Mouse (Mus musculus): ENCODE results near the gene Ergic1. TPM values are rescaled to one million over a fixed set of nuclear protein-coding genes. Genes with fewer than 3 reads are reported as not detected.

Gene Ergic1
- polyA plus RNA-seq, 1 experiment from 2014 or later, result 97.3 TPM

GRCm38 (mm10) chr17:26677711-26678637 lies 116.7 kb downstream of the Ergic1 start:
- Histone ChIP-seq H3K4me2 (peak overlapping the region; percentile 70; the same call in 1 of the 2 replicates), H3K36me3 (peaks cover 4% of the 10 kb centered on the region; the same call in 1 of the 2 replicates), H3K4me3 (peak overlapping the region; percentile 89; the same call in 1 of the 2 replicates), H3K4me1 (peaks cover 11% of the 10 kb centered on the region), H3K9ac (no peak overlapping the region), H3K27me3 (0 out of 2 replicates have a peak, but pooled peaks cover 3% of the 10 kb centered on the region), H3K9me3 (no peaks in the 10 kb centered on the region), H3K27ac (no peak overlapping the region)
- no peak for ATAC-seq (ENCODE audit: borderline replicate concordance, extremely low read depth, low FRiP score, low TSS enrichment)
- 77% methylated on average over 7 of the region's 7 CpGs for WGBS

DNA sequence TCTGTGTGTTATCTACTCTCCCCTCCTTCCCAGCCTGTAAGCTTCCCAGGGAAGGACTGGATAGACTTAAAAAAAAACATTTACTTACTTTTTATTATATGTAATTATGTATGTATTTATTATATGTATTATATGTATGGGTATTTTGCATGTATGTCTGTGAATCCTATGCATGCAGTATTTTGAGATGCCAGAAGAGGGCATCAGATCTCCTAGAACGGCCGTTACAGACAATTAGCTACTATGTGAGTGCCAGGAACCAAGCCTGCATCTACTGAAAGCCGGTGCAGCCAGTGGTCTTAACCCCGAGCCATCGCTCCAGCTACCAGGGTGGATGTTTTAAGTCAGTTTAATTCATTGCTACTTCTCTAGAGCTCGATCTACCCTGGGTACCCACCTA lies 120.0 kb downstream of the Ergic1 start:
- no peak for ATAC-seq (ENCODE audit: borderline replicate concordance, extremely low read depth, low FRiP score, low TSS enrichment)
- Histone ChIP-seq H3K4me2 (no peak overlapping the region), H3K9me3 (no peaks in the 10 kb centered on the region), H3K36me3 (peaks cover 13% of the 10 kb centered on the region; the same call in 1 of the 2 replicates), H3K4me1 (peaks cover 11% of the 10 kb centered on the region), H3K4me3 (no peak overlapping the region), H3K27ac (no peak overlapping the region), H3K9ac (no peak overlapping the region), H3K27me3 (no peaks in the 10 kb centered on the region)
- 88% methylated on average over 6 of the region's 6 CpGs for WGBS

GRCm38 (mm10) chr17:26686334-26687000 lies 125.2 kb downstream of the Ergic1 start:
- Histone ChIP-seq H3K27me3 (no peaks in the 10 kb centered on the region), H3K4me2 (no peak overlapping the region), H3K4me3 (no peak overlapping the region), H3K4me1 (0 out of 2 replicates have a peak, but pooled peaks cover 5% of the 10 kb centered on the region), H3K9me3 (no peaks in the 10 kb centered on the region), H3K9ac (no peak overlapping the region), H3K36me3 (peaks cover 11% of the 10 kb centered on the region; the same call in 1 of the 2 replicates), H3K27ac (no peak overlapping the region)
- no peak for ATAC-seq (ENCODE audit: borderline replicate concordance, extremely low read depth, low FRiP score, low TSS enrichment)
- 89% methylated on average over 17 of the region's 17 CpGs for WGBS

DNA sequence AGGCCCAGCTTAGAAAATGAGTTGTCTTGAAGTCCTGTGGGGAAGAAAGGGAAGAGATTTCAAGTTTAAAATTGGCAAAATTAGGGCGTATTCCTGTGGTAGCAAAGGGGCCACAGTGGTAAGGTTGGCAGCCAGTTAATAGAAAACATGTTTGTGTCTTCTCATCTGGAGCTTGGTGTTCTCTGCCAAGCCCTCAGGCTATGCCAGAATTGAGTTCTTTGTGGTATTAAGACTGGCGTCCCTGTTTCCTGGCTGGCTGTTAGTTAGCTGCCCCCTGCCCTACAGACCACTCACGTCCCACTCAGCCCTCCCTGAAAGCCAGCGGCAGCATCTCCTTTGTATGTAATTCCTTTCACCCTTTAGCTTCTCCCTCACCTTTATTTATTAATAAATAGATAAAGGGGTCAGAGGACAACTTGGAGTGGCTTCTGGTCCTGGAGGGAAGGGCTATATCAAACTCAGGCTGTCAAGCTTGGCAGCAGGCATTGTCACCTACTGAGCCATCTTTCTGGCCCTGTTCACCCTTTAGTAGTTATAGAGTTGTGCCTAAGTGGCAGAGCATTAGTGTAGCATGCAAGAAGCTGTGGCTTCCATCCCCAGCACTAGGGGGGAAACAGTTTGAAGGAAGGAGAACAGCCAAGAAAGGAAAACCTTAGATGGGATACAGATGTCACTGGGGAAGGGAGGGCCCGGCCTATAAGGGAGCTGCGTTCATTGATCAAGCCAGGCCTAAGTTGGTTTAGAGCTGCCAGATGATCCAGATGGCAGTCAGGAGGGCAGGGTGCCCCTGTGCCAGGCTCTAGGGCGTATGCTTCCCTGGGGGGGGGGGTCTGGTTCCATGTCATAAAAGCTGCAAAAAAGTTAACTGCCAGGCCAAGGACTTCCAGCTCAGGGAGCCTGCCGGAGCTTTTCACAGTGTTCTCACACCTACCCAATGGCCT lies 127.8 kb downstream of the Ergic1 start:
- no peaks in the 10 kb centered on the region for H3K27me3 ChIP-seq
- no peaks in the 10 kb centered on the region for H3K9me3 ChIP-seq
- H3K4me2 ChIP-seq, result no peak overlapping the region
- no peak for ATAC-seq (ENCODE audit: borderline replicate concordance, extremely low read depth, low FRiP score, low TSS enrichment)
- 58% methylated on average over 8 of the region's 8 CpGs for WGBS
- H3K4me1 ChIP-seq, result 0 out of 2 replicates have a peak, but pooled peaks cover 5% of the 10 kb centered on the region
- H3K4me3 ChIP-seq, result no peak overlapping the region
- no peak overlapping the region for H3K9ac ChIP-seq
- peaks cover 5% of the 10 kb centered on the region; the same call in 1 of the 2 replicates for H3K36me3 ChIP-seq
- no peak overlapping the region for H3K27ac ChIP-seq

DNA sequence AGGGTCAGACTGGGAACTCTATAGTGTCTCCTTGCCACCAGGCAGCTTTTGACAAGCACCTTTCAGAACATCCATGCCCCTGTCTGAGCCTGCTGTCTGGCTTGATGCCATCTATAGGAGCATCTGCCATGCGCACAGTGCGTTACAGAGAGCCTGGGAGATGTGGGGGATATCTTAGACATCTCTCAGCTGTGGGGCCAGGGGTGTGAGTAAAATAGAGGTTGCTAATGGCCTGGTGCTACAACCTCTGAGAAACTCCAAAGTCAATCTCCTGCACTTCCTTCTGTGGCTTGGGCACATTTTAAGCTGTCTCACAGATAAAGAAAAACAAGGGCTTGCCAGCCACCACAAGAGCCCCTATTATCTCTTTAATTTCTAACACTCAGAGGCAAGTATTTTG lies 128.5 kb downstream of the Ergic1 start:
- 0 out of 2 replicates have a peak, but pooled peaks cover 5% of the 10 kb centered on the region for H3K4me1 ChIP-seq
- H3K4me2 ChIP-seq, result no peak overlapping the region
- H3K9me3 ChIP-seq, result no peaks in the 10 kb centered on the region
- 0 out of 2 replicates have a peak, but pooled peaks cover 2% of the 10 kb centered on the region for H3K36me3 ChIP-seq
- 67% methylated on average over 2 of the region's 2 CpGs for WGBS
- H3K27ac ChIP-seq, result no peak overlapping the region
- ATAC-seq (ENCODE audit: borderline replicate concordance, extremely low read depth, low FRiP score, low TSS enrichment), result no peak
- no peak overlapping the region for H3K4me3 ChIP-seq
- no peaks in the 10 kb centered on the region for H3K27me3 ChIP-seq
- no peak overlapping the region for H3K9ac ChIP-seq

GRCm38 (mm10) chr17:26690236-26690635 lies 128.9 kb downstream of the Ergic1 start:
- H3K4me3 ChIP-seq, result no peak overlapping the region
- no peaks in the 10 kb centered on the region for H3K36me3 ChIP-seq
- H3K4me1 ChIP-seq, result 0 out of 2 replicates have a peak, but pooled peaks cover 5% of the 10 kb centered on the region
- H3K4me2 ChIP-seq, result no peak overlapping the region
- no peaks in the 10 kb centered on the region for H3K27me3 ChIP-seq
- WGBS, result 80% methylated on average over 5 of the region's 5 CpGs
- no peak overlapping the region for H3K27ac ChIP-seq
- no peak overlapping the region for H3K9ac ChIP-seq
- ATAC-seq (ENCODE audit: borderline replicate concordance, extremely low read depth, low FRiP score, low TSS enrichment), result no peak
- no peaks in the 10 kb centered on the region for H3K9me3 ChIP-seq

- Histone ChIP-seq H3K9ac (no peak overlapping the region), H3K9me3 (no peaks in the 10 kb centered on the region), H3K4me1 (0 out of 2 replicates have a peak, but pooled peaks cover 5% of the 10 kb centered on the region), H3K4me2 (no peak overlapping the region), H3K4me3 (no peak overlapping the region), H3K36me3 (peaks cover 3% of the 10 kb centered on the region; the same call in 1 of the 2 replicates), H3K27me3 (no peaks in the 10 kb centered on the region), H3K27ac (no peak overlapping the region)
- no peak for ATAC-seq (ENCODE audit: borderline replicate concordance, extremely low read depth, low FRiP score, low TSS enrichment)
- WGBS, result 88% methylated on average over 7 of the region's 7 CpGs
Measured at GRCm38 (mm10) chr17:26691110-26691509, 129.8 kb downstream of the Ergic1 start.

- H3K27me3 ChIP-seq, result no peaks in the 10 kb centered on the region
- peaks cover 10% of the 10 kb centered on the region; the same call in 1 of the 2 replicates for H3K36me3 ChIP-seq
- H3K9ac ChIP-seq, result no peak overlapping the region
- no peak for ATAC-seq (ENCODE audit: borderline replicate concordance, extremely low read depth, low FRiP score, low TSS enrichment)
- H3K9me3 ChIP-seq, result no peaks in the 10 kb centered on the region
- 0 out of 2 replicates have a peak, but pooled peaks cover 5% of the 10 kb centered on the region for H3K4me1 ChIP-seq
- no peak overlapping the region for H3K4me2 ChIP-seq
- H3K4me3 ChIP-seq, result no peak overlapping the region
- H3K27ac ChIP-seq, result no peak overlapping the region
- WGBS, result 74% methylated on average over 7 of the region's 7 CpGs
Measured at GRCm38 (mm10) chr17:26693424-26693823, 132.1 kb downstream of the Ergic1 start.

GRCm38 (mm10) chr17:26694171-26694570 lies 132.9 kb downstream of the Ergic1 start:
- no peak overlapping the region for H3K9ac ChIP-seq
- no peak for ATAC-seq (ENCODE audit: borderline replicate concordance, extremely low read depth, low FRiP score, low TSS enrichment)
- no peak overlapping the region for H3K4me3 ChIP-seq
- H3K4me1 ChIP-seq, result 0 out of 2 replicates have a peak, but pooled peaks cover 5% of the 10 kb centered on the region
- H3K36me3 ChIP-seq, result peaks cover 17% of the 10 kb centered on the region
- H3K4me2 ChIP-seq, result no peak overlapping the region
- H3K27me3 ChIP-seq, result no peaks in the 10 kb centered on the region
- 49% methylated on average over 7 of the region's 7 CpGs for WGBS
- H3K27ac ChIP-seq, result no peak overlapping the region
- no peaks in the 10 kb centered on the region for H3K9me3 ChIP-seq

GRCm38 (mm10) chr17:26695193-26695592 lies 133.9 kb downstream of the Ergic1 start:
- 88% methylated on average over 3 of the region's 3 CpGs for WGBS
- H3K36me3 ChIP-seq, result peaks cover 25% of the 10 kb centered on the region
- no peaks in the 10 kb centered on the region for H3K27me3 ChIP-seq
- H3K9ac ChIP-seq, result no peak overlapping the region
- no peaks in the 10 kb centered on the region for H3K4me1 ChIP-seq
- no peak overlapping the region for H3K4me2 ChIP-seq
- no peak overlapping the region for H3K27ac ChIP-seq
- no peaks in the 10 kb centered on the region for H3K9me3 ChIP-seq
- ATAC-seq (ENCODE audit: borderline replicate concordance, extremely low read depth, low FRiP score, low TSS enrichment), result no peak
- no peak overlapping the region for H3K4me3 ChIP-seq

DNA sequence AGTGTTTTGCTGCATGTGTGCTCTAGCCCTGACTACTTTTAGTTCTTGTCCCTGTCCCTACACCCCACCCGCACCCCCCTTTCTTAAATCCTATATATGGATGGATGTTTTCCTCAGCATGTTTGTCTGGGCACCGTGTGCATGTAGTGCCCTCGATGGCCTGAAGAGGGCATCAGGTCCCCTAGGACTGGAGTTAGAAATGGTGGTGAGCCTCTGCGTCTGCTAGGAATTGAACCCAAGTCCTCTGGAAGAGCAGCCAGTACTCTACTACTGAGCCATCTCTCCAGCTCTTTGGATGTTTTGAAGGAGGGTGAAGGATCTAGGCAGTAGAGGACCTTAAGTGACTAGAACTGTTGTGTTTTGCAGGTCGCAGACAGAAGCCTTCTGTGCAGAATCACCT lies 137.6 kb downstream of the Ergic1 start:
- Histone ChIP-seq H3K9me3 (no peaks in the 10 kb centered on the region), H3K27ac (no peak overlapping the region), H3K4me1 (no peaks in the 10 kb centered on the region), H3K27me3 (no peaks in the 10 kb centered on the region), H3K36me3 (peaks cover 25% of the 10 kb centered on the region), H3K4me2 (no peak overlapping the region), H3K9ac (no peak overlapping the region), H3K4me3 (no peak overlapping the region)
- no peak for ATAC-seq (ENCODE audit: borderline replicate concordance, extremely low read depth, low FRiP score, low TSS enrichment)
- WGBS, result 88% methylated on average over 5 of the region's 5 CpGs
